Mouse (Mus musculus) T-helper 1 cell (primary cell): Measurements from ENCODE around the gene Osm.

Experiments
- in situ Hi-C: fragments of 300-600 bp; cut with MboI, MseI; formaldehyde crosslinking; loops from one replicate; pipeline ENCODE4 v1.15.1; 2025; ENCODE audit warnings: high pct_unique_total_duplicates

The Osm gene

DNA sequence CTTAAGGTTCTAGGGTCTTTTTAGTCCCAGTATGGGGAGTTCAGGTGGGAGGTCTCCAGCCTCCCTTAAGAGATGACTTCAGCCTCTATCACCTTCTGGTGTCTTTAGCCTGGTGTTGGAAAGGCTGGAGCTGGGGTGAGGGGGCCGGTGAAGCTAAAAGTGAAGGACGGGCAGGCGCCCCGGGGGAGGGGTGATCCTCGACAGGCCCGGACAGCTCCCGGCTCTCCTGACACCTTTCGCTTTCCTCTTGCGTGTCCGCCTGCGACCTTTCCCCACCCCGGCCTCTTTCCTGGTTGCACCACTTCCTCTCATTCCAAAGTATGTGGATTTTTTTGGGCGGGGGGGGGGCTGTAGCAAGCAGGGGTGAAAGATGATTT, 31.0 kb downstream of the Osm start:
- in situ Hi-C loops, result no loop called here

DNA sequence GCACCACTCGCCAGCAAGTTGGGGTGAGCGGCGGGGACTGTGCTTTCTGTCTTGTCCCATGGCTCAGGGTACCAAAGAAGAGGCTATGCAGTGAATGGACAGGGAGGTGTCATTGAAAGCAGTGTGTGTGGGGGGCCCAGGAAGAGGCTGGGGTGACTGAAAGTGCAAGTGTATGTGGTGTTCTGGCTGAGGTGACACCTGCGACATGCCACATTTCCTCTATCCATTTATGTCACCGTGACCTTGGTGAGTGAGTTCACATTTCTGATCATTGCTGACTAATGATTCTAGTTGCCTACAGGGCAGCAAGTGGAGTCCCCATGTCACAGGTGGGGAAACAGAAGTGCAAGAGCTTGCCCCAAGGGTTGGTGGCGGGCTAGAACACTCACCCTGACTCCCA, 32.3 kb downstream of the Osm start:
- in situ Hi-C loops, result no loop called here

- in situ Hi-C loops, result no loop called here
Observed at GRCm38 (mm10) chr11:4270744-4271459, 34.7 kb downstream of the Osm start.

DNA sequence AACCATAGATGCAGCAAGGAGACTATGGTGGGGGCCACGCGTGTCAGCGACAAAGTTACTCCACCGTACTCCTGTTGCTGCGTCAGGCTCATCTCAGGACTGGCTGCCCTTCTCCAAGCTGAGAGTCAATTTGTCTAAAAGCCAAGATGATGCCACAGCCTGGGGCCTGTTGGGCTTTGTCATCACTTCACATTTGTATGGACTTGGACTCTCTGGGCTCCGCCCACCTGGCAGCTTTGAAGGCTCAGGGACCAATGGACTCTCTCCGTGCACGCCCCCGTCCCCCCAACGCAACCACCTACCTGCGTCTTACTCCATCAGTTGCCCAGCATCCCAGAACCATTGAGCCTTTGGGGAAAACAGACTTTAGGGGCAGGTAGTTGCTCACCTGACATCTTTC, 35.3 kb downstream of the Osm start:
- in situ Hi-C loops, result no loop called here

DNA sequence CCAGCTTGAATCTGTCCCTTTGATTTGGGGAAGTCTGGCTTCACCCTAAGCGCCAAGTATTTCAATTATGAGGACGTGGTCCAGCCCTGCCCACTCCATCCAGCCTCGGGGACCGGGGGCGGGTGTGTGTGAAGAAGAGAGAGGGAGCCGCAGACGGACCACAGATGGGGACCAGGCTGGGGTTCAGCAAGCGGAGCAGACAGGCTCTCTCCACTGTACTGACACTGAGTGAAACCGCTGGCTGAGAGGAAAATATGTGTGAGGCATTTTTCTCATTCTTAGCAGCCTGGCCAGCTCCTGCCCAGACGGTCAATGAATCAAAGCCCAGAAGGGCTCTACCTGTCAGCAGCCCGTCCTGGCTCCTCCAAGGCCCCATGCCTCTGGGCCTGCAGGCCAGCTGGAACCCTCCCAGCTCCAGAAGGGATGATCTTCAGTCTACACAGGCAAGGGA, 40.2 kb downstream of the Osm start:
- in situ Hi-C loops, result no loop called here

DNA sequence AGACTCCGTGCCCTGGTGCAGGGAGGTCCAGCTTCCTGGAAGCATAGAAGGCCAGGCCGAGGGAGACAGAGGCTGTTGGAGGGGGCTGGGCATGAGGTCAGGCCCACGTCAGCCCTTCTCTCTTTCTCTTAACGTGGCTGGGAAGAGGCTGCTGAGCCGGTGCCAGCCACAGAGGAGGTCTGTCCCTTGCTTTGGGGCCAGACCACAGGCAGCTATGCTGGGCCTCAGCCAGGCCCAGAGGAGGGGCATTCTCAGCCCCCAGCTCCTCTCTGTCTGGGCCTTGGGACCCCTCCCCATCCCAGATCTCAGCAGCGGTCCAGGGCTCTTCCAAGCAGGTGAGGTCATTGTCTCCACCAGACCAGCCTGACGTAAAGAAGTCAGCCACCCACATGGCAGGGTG, 43.7 kb downstream of the Osm start:
- in situ Hi-C loops, result no loop called here

DNA sequence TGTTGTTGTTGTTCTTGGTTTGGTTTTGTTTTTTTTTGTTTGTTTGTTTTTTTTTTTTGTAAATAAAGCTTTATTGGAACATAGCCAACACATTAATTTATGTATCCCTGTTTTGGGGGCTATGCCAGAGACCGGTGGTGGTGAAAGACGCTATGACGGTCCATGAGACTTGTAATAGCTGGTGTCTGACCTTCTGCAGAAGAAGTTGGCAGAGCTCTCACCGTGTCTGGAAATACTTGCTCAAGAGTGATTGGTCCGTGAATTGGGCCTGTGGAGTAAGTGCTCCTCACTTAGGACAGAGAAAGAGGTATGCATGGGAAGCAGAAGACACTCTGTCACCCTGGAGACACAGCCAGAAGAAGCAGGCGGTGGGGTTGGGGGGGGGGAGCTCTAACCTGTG, 45.6 kb downstream of the Osm start:
- in situ Hi-C loops, result no loop called here

DNA sequence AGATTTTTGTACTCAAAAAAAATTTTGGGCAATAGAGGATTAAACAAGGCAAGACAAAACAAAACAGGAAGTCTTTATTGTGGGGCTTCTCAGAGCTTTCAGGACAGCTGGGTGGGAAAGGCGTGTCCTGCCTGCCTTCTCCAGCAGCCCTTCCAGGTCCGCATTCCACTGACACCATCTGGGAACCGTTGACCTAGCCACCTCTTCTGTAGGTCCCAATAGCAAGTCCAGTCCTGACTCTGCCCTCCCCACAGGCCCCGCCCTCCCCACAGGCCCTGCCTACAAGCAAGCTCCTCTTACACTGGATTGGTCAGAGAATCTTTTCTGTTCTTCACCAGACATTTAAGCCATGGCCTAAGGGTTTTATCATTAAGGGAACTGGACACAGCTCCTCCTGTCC, 47.4 kb downstream of the Osm start:
- in situ Hi-C loops, result no loop called here

DNA sequence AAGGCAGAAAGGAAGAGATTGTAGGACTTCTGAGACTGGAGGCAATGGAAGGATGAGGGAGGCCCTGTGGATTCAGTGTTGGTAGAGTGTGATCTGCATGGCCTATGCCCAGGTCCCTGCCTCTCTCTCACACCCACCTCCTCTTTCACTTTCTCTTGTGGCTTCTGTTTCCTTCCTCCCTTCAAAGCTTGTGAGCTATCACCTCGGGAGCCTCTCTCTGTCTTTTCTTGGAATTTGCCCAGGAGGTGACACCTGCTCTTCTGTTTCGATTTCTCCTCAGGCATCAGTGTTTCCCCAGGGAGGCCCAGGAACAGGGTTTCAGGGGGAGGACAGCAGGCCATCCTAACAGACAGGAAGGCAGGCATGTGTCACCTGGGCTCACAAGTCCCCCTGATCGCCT, 53.1 kb downstream of the Osm start:
- in situ Hi-C loops, result no loop called here
